Mouse (Mus musculus): ENCODE results near the gene Gm9918.
A peak's percentile ranks its signal among the peaks of the same experiment; 100 is the strongest.

Gm9918 gene

DNA sequence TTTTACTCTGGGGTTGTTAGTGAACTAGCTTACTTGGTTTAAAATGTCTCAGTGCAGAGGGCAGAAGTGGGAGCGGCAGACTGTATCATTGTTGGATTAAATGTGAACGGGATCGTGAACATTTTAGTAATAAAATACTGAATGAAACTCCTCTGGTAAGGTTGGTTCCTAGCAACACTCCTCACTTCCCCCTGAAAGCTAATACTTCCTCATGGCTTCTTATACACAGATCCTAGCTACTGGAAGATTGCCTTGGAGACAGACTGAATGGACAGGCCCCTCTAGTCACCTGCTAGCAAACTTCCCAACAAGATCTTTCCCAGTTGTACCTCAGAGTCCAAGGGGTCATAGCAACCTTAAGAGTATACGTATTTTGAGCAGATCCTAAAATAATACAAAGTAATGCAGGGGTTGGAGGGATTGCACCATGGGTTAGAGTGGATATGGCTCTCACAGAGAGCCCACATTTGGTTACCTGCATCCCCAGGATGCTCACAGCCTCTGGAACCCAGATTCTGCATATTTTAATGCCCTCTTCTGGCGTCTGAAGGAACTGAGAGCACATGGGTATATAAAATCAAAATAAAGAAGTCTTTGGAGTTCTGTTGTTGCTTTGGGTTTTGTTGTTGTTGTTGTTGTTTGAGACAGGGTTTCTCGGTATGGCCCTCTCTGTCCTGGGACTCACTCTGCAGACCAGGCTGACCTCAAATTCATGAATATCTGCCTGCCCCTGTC is 3.8 kb downstream of the Gm9918 start:
- DNase-seq (ENCODE audit: low spot score): no peak

DNA sequence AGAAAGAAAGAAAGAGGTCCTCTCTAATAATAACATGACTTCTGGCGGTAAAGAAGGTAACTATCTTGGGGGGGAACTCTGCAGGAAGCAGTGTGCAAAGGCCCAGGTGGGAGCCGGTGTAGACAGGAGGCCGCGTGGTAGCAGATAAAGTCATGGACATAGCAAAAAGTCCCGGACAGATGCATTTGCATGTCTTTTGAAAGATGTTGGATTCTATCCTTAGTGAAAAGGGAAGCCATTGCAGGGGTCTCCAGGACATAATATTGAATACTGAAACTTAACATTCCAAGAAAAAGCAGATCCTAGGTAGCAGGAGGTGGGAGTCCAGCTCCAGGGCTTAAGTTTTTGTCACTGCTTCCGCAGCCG is 8.3 kb downstream of the Gm9918 start:
- no peak for DNase-seq (ENCODE audit: low spot score)

DNA sequence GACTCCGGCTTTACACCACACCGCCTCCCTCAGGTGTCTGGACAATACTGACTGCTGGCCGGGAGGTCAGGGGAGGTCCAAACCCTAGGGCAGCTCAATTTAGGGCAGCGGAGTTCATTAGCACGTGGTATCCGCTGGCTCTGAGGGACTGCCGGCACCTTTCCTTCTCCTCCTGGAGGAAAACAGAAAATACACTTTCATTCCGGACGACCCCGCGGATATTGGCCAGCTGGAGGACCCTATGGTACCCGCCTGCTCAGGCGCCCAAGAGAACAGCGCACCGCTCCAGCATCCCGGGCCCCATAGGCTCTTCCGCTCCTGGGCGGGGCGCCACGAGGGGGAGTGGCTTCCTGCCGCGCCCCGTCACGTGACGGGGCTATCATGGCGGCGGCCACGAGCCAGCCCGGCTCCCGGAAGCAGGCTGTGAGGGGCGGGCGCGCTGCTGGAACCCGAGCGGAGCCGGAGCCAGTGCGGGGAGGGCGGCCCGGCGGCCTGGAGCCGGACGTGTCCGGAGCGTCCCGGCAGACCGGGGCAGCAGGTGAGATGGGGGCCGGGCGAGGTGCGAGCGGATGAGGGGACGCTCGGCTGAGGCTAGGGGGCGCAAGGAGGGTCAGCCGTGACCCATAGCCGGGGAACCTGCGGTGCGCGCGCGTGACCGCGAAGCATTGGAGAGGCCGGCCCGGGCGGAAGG is 8.9 kb downstream of the Gm9918 start, which contains the start of gene Mfsd5:
TSS of gene Mfsd5 (plus strand) at position 363 of the 691 bp plus-strand sequence.
- peak; percentile 87 for DNase-seq (ENCODE audit: low spot score)

DNA sequence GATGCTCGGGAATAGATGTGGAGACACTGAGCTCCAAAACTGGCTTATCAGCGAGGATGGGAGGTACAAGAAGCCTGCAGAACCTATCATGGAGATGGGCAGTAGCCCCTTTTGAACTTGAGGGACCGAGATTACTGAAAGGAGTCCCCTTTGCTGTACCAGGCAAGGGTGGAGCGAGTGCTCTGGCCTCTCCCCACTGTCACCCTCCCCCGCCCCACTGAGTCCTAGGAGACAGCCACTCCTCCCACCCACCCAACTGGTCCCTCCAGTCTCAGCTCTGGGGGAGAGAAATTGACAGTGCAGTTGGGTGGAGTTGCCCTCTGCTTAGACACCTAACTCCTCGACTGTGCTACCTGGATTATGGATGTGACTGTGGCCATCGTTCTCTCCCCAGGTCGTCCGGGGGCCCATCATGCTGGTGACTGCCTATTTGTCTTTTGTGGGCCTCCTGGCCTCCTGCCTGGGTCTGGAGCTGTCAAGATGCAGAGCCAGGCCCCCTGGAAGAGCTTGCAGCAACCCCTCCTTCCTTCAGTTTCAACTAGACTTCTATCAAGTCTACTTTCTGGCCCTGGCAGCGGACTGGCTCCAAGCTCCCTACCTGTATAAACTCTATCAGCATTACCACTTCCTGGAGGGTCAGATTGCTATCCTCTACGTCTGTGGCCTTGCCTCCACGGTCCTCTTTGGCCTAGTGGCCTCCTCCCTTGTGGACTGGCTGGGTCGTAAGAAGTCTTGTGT is 9.6 kb downstream of the Gm9918 start:
- no peak for DNase-seq (ENCODE audit: low spot score)

DNA sequence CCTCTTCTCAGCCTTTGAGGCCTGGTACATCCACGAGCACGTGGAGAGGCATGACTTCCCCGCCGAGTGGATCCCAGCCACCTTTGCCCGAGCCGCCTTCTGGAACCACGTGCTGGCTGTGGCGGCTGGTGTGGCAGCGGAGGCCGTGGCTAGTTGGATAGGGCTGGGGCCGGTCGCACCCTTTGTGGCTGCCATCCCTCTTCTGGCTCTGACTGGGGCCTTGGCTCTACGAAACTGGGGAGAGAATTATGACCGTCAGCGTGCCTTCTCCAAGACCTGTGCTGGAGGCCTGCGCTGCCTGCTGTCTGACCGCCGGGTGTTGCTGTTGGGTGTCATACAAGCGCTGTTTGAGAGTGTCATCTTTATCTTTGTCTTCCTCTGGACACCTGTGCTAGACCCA is 10.3 kb downstream of the Gm9918 start:
- no peak for DNase-seq (ENCODE audit: low spot score)

DNA sequence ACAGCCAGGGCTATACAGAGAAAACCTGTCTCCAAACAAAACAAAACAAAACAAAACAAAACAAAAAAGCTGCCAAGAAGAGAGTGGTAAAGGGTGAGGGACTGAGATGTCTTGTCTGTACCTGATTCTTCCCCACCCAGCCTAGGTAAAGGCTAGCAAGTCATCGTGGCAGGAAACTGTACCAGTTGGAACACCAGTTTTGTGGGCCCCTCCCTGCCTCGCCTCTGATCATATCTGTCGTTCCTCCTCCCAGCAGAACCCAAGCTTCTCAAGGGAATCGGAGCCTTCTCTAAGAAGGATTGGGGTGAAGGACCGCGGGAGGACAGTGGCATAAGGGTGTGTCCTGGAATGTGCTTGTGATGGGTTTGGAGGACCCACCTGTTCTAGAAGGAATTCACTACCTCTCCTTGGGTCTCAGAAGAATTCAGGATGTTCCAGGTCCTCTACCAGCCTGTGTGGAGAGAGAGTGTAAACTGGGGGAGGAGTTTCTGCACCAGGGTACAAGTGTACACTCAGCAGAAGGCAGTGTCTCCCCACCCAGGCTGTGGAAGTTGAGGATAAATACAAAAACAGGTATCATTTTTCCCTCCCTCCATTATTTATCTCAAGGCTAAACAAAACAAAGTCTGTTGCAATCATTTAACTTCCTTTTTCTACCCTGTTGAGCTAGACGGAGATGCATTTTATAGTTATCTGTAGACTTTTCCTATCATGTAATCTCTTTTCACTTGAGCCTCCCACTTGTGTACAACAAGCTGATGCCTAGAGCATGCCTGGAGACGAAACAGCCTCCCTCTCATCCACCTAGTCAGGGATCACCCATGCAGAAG is 12.3 kb downstream of the Gm9918 start:
- no peak for DNase-seq (ENCODE audit: low spot score)

DNA sequence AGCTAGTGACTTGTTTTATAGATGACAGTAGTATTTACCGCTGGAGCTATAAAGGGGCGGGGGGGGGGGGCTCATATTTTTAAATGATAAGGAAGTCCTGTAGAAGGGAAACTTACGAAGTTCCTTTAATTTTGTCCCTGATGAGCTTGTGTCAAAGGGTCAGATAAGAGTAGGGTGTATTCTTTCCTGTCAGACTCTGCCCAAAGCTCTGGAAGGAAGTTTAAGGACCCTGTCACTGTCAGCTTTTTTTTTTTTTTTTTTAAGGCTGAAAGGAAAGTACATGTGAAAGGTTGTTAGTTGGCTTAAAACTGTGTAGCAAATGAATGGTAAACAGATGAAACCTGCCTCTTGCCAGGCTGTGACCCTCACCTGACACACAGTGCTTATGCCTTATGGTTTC is 13.3 kb downstream of the Gm9918 start:
- DNase-seq (ENCODE audit: low spot score): no peak

DNA sequence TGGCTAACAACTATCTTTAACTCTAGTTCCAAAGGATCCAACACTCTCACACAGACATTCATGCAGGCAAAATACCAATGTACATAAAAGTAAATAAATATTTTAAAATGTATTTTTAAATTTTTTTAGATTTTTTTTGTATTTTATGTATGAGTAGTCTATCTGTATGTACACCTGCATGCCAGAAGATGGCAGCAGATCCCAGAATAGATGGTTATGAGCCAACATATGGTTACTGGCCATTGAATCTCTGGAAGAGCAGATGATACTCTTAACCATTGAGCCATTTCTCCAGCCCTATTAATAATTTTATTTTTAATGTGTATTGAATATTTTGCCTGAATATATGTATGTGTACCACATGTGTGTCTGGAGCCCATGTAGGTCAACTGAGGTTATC is 17.0 kb downstream of the Gm9918 start:
- no peak for DNase-seq (ENCODE audit: low spot score)

DNA sequence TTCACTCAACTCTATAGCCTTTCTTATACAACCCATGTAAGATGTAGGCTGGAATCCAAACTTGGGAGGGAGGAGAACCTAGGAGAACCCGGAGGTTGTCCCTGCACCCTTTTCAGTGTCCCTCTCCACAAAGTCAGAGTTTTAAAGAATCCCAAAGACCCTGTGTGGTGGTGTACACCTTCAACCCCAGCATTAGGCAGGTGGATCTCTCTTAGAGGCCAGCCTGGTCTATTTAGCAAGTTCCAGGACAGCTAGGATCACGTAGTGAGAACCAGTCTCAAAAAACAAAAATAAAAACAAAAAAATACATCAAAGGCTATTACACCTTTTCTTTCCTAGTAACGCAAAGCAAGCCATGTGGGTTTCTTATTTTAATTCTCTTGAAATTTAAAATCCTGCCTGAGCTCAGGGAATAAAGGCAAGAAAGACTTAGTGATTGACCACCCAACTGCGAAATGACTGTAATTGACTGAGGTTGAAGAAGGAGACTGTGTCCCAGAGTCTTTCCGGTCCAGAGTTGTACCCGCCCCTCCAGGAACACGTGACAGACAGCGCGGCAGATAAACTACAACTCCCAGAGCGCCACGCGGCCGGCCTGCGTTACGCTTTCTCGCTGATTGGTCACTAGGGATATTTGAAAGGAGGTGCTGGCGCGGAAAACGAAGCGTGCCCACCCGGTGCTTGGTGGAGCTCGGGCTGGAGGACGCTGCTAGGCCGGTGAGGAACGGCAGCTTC is 25.4 kb downstream of the Gm9918 start, which contains the start of gene Espl1:
TSS of gene Espl1 (plus strand) at position 634 of the 735 bp plus-strand sequence.
- peak; percentile 94 for DNase-seq (ENCODE audit: low spot score)

DNA sequence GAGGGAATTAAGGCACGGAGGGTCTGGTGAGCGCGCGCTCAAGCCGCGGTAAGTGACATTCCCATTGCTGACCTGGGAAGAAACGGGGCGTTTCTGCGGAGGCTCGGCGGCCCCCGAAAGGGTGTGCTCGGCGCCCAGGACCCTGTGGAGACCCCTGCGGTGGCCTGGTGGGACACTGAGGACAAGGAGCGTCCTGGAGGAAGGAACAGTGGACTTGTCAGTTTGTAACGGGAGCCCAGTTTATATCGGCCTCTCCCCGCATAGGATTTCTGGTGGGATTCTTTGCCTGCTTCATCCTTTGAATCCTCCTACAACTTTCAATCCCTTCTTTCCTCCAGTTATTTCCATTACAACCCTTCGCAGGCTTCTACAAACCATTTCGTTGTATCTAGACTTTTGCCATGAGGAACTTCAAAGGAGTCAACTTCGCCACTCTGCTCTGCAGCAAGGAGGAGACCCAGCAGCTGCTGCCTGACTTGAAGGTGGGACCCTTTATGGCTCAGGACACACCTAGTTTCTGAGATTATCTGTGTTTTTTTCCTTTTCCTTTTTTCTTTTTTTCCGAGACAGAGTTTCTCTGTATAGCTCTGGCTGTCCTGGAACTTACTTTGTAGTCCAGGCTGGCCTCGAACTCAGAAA is 26.1 kb downstream of the Gm9918 start:
- no peak for DNase-seq (ENCODE audit: low spot score)

DNA sequence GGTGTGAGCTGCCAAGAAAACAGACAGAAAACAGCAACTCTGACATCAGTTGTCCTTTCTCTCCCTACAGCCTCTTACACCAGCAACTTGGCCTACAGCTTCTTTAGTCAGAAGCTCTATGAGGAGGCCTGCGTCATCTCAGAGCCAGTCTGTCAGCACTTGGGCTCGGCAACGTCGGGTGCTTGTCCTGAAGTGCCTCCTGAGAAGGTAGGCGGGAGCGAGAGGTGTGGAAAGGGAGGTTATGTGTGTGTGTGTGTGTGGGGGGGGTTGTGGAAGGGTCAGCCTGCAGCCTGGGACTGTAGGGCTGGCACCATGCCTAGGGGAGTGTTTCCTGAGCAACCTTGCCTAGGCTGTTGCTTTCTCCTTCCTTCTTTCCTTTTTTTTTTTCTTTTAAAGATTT is 32.2 kb downstream of the Gm9918 start:
- DNase-seq (ENCODE audit: low spot score): no peak

DNA sequence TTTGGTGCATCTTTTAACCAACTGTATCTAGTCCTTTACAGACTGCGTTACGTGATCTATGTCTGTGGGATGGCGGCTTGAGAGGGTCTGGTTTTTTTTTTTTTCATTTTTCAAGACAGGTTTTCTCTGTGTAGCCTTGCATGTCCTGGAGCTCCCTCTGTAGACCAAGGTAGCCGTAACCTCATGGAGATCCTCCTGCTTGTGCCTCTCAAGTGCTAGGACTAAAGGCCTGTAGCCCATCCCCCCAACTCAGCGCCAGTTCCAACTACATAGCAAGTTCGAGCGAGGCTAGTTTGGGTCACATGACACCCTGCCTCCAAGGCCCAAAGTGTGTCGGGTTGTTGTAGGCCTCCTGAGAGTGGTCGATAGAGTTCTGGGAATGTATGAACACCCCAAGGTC is 38.4 kb downstream of the Gm9918 start:
- DNase-seq (ENCODE audit: low spot score): no peak

DNA sequence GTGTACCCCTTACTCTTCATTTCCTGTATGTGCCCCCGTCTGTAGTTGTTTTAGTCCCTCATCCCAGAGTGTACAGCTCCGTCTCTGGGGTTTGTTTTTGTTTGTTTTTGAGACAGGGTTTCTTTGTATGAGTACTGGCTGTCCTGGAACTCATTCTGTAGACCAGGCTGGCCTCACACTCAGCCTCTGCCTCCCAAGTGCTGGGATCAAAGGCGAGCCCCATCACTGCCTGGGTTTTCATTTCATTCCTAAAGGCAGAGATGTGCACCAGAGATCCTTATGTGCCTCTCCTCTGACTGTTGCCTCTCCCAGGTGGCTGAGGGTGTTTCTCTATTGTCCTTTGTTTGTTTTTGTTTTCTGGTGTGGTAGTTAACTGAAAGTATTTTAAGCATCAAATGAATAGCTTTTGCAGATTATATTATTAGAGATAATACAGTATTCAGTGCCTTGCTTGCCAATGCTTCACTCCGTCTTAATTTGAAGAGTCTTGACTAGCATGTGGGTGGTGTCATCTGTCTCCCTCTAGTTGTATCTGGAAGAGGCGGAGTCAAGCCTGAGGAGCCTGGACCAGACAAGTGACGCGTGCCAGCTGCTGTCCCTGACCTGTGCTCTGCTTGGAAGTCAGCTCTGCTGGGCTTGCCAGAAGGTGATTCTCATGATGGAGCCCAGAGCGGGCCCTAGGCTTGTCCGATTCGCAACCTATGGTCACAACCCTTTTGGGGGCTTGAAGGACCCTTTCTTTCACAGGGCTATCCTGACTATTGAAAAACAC is 39.9 kb downstream of the Gm9918 start:
- DNase-seq (ENCODE audit: low spot score): peak; percentile 57

DNA sequence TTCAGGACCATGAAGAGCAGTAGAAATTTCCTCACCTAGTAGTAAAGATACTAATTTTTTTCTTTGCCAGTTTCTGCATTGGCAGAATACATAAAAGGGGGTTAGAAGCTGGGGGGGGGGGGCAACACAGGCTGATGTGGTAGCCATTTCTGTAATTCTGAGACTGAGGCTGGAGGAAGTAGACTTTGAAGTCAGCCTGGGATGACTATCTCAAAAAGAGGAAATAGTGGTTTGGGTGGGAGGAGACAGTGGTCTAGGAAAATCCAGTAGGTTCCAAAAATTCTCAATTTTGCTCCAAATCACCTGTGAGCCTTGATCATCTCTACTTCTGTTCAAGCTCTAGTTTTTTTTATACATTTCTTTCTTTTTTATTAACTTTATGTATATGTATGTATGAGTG is 41.1 kb downstream of the Gm9918 start:
- no peak for DNase-seq (ENCODE audit: low spot score)

DNA sequence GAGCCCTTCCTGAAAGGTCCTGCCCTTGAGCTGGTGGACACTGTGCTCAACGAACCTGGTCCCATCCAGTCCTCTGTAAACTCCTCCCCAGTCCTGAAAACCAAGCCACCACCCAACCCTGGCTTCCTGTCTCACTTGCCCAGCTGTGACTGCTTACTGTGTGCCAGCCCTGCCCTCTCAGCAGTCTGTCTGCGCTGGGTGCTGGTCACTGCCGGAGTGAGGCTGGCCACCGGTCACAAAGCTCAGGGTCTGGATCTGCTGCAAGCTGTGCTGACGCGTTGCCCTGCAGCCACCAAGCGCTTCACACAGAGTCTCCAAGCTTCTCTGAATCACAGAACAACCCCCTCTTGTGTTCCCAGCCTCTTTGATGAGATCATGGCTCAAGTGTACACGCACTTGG is 44.9 kb downstream of the Gm9918 start:
- no peak for DNase-seq (ENCODE audit: low spot score)

DNA sequence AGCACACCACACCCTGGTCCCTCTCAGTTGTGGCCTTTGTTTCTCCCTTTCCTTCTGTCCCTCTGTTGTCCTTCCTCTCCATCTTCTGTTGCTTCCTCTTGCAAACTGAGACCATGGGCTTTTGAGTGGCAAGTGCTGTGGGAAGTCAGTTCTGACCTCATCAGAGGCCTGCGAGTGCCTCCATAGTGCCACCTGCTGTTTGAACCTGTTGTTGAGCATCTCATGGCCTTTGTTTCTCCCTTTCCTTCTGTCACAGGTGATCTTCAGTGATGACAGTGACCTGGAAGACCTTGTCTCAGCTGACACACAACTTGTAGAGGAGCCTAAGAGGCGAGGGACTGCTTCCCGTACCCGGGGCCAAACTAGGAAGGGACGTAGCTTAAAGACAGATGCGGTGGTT is 45.9 kb downstream of the Gm9918 start:
- no peak for DNase-seq (ENCODE audit: low spot score)

Data from testis, postnatal 14 days (tissue).